Mouse (Mus musculus): ENCODE measurements at regions not wholly inside any gene's neighbourhood (a gene's known extent, or its start where the extent isn't known, plus 50 kb on each side); places are given as distances from the start of the nearest gene placed in this dataset.
A peak's percentile ranks its signal among the peaks of the same experiment; 100 is the strongest.

DNA sequence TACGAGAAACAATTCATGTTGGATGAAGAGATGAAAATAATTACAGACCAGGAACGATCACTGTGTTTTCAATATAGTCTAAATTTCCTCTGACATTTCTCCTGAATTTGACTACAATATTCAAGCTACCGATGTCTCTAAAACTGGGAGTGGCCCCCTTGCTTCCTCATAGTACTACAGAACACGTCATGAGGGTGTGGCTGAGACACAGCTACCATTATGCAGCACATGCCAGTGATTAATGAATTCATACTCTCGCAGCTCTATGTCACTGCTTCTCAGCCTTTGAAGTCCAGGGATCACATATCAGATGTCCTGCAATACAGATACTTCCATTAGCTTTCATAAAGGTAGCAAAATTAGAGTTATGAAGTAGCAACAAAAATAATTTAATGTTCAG, 201.3 kb upstream of the Slit2 start:
- Histone ChIP-seq H3K4me1 (replicated peaks) (peaks cover 5% of the 10 kb centered on the region; the same call in 1 of the 2 replicates), H3K9ac (no peak overlapping the region), H3K4me2 (no peak overlapping the region), H3K4me3 (no peak overlapping the region), H3K36me3 (no peaks in the 10 kb centered on the region), H3K27me3 (replicated peaks) (no peaks in the 10 kb centered on the region), H3K9me3 (replicated peaks) (no peaks in the 10 kb centered on the region), H3K27ac (ENCODE audit: poor library complexity, severe bottlenecking) (no peak overlapping the region)
- WGBS, result 73% methylated on average over 5 of the region's 5 CpGs
- ATAC-seq (ENCODE audit: insufficient number of reproducible peaks, low FRiP score), result no peak

DNA sequence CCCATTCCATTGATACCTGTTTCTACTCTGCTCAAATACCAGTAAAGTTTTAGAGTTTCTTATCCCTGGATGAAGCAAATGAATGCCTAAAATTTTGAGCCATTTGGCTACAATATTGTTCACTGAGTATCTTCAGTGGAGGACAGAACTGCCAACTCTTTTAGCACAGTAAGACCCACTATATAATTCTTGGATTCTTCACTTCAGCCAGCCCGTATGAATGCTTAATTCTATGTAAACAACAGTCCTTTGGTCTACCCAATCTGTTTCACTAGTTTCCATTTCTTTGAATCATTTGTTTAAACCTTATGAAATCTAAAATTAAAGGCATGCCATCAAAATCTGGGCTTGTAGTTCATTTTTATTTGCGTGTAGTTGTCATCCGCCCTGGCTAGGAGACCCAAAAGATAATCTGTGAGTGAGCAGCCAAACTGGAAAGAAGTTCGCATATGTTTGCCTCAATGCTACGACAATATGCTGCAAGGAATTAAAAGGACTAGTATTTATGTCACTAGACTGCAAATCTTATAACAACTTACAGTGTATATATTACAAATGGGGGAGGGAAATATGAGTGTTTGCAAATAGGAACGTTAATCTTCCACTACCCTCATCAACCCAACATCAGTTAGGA, 188.2 kb upstream of the Slit2 start:
- no peak for ATAC-seq (ENCODE audit: insufficient number of reproducible peaks, low FRiP score)
- WGBS, result 69% methylated on average over 6 of the region's 6 CpGs
- H3K4me2 ChIP-seq, result no peak overlapping the region
- H3K27me3 ChIP-seq (replicated peaks), result no peaks in the 10 kb centered on the region
- no peak overlapping the region for H3K9ac ChIP-seq
- H3K4me3 ChIP-seq, result no peak overlapping the region
- H3K36me3 ChIP-seq, result no peaks in the 10 kb centered on the region
- no peak overlapping the region for H3K27ac ChIP-seq (ENCODE audit: poor library complexity, severe bottlenecking)
- no peaks in the 10 kb centered on the region for H3K4me1 ChIP-seq (replicated peaks)
- H3K9me3 ChIP-seq (replicated peaks), result no peaks in the 10 kb centered on the region

- WGBS, result 33% methylated on average over 3 of the region's 3 CpGs
- H3K36me3 ChIP-seq, result no peaks in the 10 kb centered on the region
- no peaks in the 10 kb centered on the region for H3K4me1 ChIP-seq (replicated peaks)
- H3K4me3 ChIP-seq, result no peak overlapping the region
- H3K27ac ChIP-seq (ENCODE audit: poor library complexity, severe bottlenecking), result no peak overlapping the region
- ATAC-seq (ENCODE audit: insufficient number of reproducible peaks, low FRiP score), result no peak
- no peaks in the 10 kb centered on the region for H3K9me3 ChIP-seq (replicated peaks)
- no peaks in the 10 kb centered on the region for H3K27me3 ChIP-seq (replicated peaks)
- no peak overlapping the region for H3K4me2 ChIP-seq
- H3K9ac ChIP-seq, result no peak overlapping the region
Measured at GRCm38 (mm10) chr5:47795273-47795672, 187.7 kb upstream of the Slit2 start.

GRCm38 (mm10) chr5:47820936-47821335, 162.0 kb upstream of the Slit2 start:
- Histone ChIP-seq H3K9ac (no peak overlapping the region), H3K9me3 (replicated peaks) (no peaks in the 10 kb centered on the region), H3K4me1 (replicated peaks) (no peaks in the 10 kb centered on the region), H3K36me3 (no peaks in the 10 kb centered on the region), H3K27ac (ENCODE audit: poor library complexity, severe bottlenecking) (no peak overlapping the region), H3K4me2 (no peak overlapping the region), H3K4me3 (no peak overlapping the region), H3K27me3 (replicated peaks) (no peaks in the 10 kb centered on the region)
- 79% methylated on average over 1 of the region's 1 CpGs for whole genome bisulfite sequencing
- no peak for ATAC-seq (ENCODE audit: insufficient number of reproducible peaks, low FRiP score)

GRCm38 (mm10) chr5:47837998-47838397, 144.9 kb upstream of the Slit2 start:
- Histone ChIP-seq H3K9ac (no peak overlapping the region), H3K4me1 (replicated peaks) (no peaks in the 10 kb centered on the region), H3K4me2 (no peak overlapping the region), H3K9me3 (replicated peaks) (peaks cover 7% of the 10 kb centered on the region; the same call in 1 of the 2 replicates), H3K36me3 (no peaks in the 10 kb centered on the region), H3K27ac (ENCODE audit: poor library complexity, severe bottlenecking) (no peak overlapping the region), H3K4me3 (no peak overlapping the region), H3K27me3 (replicated peaks) (no peaks in the 10 kb centered on the region)
- WGBS, result 74% methylated on average over 3 of the region's 3 CpGs
- ATAC-seq (ENCODE audit: insufficient number of reproducible peaks, low FRiP score), result no peak

DNA sequence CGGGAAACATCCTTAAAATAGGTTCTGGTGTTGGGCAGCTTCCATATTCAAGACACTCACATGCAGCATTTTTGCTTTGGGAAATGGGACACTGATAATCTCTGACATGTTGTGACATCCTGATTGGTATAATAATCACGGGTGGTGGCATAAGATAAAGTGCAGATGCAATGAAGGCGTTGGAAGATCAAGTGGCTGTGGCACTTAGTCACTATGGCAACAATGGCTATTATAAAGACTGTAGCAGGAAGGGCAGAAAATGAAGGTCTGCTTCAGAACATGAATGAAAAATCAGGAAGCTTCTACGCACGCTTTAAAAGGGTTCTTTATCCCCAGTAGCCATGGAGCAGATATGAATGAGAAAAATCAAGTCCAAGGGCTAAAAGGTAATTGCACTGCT, 113.2 kb upstream of the Slit2 start:
- Histone ChIP-seq H3K9me3 (replicated peaks) (no peaks in the 10 kb centered on the region), H3K36me3 (no peaks in the 10 kb centered on the region), H3K9ac (no peak overlapping the region), H3K27me3 (replicated peaks) (no peaks in the 10 kb centered on the region), H3K4me2 (no peak overlapping the region), H3K27ac (ENCODE audit: poor library complexity, severe bottlenecking) (peak overlapping the region; percentile 46; the same call in 1 of the 2 replicates), H3K4me1 (replicated peaks) (peaks cover 6% of the 10 kb centered on the region; the same call in 1 of the 2 replicates), H3K4me3 (no peak overlapping the region)
- 22% methylated on average over 5 of the region's 5 CpGs for WGBS
- no peak for ATAC-seq (ENCODE audit: insufficient number of reproducible peaks, low FRiP score)

All from heart, embryonic 12.5 days (tissue).